Mouse (Mus musculus) stomach, postnatal 0 days (tissue): ENCODE measurements at regions not wholly inside any gene's neighbourhood (a gene's known extent, or its start where the extent isn't known, plus 50 kb on each side); places are given as distances from the start of the nearest gene placed in this dataset.

Experiments used
- CTCF ChIP-seq: IDR thresholded peaks from 2 replicates; pipeline ENCODE4 v1.5.1; 2016; ENCODE audit warnings: antibody characterized with exemption, low read depth, mild to moderate bottlenecking, moderate library complexity
- EP300 ChIP-seq: optimal IDR thresholded peaks from 2 replicates; pipeline ENCODE3; 2016; ENCODE audit warnings: antibody characterized with exemption

DNA sequence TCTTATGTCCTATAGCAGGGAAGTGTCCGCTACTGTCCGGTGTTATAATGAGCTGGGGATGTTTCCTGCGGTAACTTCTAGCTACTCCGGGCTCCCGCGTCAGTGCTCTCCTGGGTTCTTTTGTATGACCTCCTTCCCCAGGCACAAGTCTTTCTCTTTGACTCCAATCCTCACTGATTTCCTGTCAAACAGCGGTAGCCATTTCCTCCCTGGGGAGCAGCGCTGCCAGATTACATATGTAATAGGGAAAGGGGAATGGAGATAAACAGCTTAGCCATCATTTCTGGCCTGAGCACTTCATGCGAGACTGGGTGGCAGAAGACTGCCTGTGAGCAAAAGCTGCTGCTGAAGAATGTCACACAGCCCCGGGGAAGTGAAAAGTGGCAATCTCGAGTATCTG lies 262.4 kb upstream of the Dach1 start:
- TF ChIP-seq CTCF, result no peak
- TF ChIP-seq EP300, result no peak
